Mouse (Mus musculus) MEL (cell line): ENCODE results near the gene Atf3.

Experiments
- CHD2 ChIP-seq: IDR thresholded peaks from 2 replicates; pipeline ENCODE4 v1.6.1; 2011; ENCODE audit warnings: low read length, improper control_type of control experiment
- CTCF ChIP-seq, 3 experiments: IDR thresholded peaks in 2 of 3; conservative IDR thresholded peaks in 1 of 3; 2 replicates each; pipeline ENCODE4 v1.5.1; 2011 to 2012; ENCODE audit warnings: low read length in 3 of 3, low read depth in 2 of 3, mild to moderate bottlenecking in 2 of 3, improper control_type of control experiment in 1 of 3, inconsistent platforms in 1 of 3, mixed read lengths in 1 of 3, moderate library complexity in 1 of 3; ENCODE audit not compliant: control insufficient read depth in 1 of 3, insufficient read depth in 1 of 3, poor library complexity in 1 of 3, severe bottlenecking in 1 of 3
- GABPA ChIP-seq: IDR thresholded peaks from 2 replicates; pipeline ENCODE4 v1.6.1; 2012; ENCODE audit warnings: low read depth, mild to moderate bottlenecking, inconsistent platforms, low read length, improper control_type of control experiment, moderate library complexity
- GATA1 ChIP-seq: IDR thresholded peaks from 2 replicates; pipeline ENCODE4 v1.6.1; 2011; ENCODE audit warnings: low read depth, low read length, improper control_type of control experiment
- POLR2A ChIP-seq, 2 experiments: IDR thresholded peaks; 2 replicates each; pipeline ENCODE4 v1.6.1; 2011 to 2012; ENCODE audit warnings: low read length in 2 of 2, mild to moderate bottlenecking in 2 of 2, control low read depth in 1 of 2, improper control_type of control experiment in 1 of 2, low read depth in 1 of 2, moderate library complexity in 1 of 2; ENCODE audit not compliant: control insufficient read depth in 1 of 2, insufficient read depth in 1 of 2, poor library complexity in 1 of 2
- POLR2AphosphoS5 ChIP-seq: IDR thresholded peaks from 2 replicates; pipeline ENCODE4 v1.6.1; 2012; ENCODE audit warnings: low read depth, borderline replicate concordance, mild to moderate bottlenecking, inconsistent platforms, low read length, moderate library complexity, mixed read lengths
- RAD21 ChIP-seq: IDR thresholded peaks from 2 replicates; pipeline ENCODE4 v1.6.1; 2011; ENCODE audit warnings: mild to moderate bottlenecking, low read depth, low read length, improper control_type of control experiment
- TBP ChIP-seq: IDR thresholded peaks from 2 replicates; pipeline ENCODE4 v1.8.0; 2011; ENCODE audit warnings: low read depth, low read length, improper control_type of control experiment

- TF ChIP-seq CTCF (IDR thresholded peaks at IDR 0.05 in 2 of 3, conservative IDR thresholded peaks at IDR 0.05 in 1 of 3; ENCODE audit: control insufficient read depth in 1 of 3, insufficient read depth in 1 of 3, low read depth in 2 of 3, low read length in 3 of 3, poor library complexity in 1 of 3, severe bottlenecking in 1 of 3) (no peak), GABPA (no peak), POLR2A (IDR thresholded peaks at IDR 0.05; ENCODE audit: control insufficient read depth in 1 of 2, insufficient read depth in 1 of 2, low read depth in 1 of 2, low read length in 2 of 2, poor library complexity in 1 of 2) (no peak), CHD2 (no peak), TBP (no peak), POLR2AphosphoS5 (no peak), RAD21 (no peak), GATA1 (no peak)
These were observed 23.7 kb upstream of the Atf3 start for GRCm38 (mm10) chr1:191241574-191241973.
